Mouse (Mus musculus) neural tube, embryonic 11.5 days (tissue): Measurements from ENCODE around the gene Dnph1. TPM values are rescaled to one million over a fixed set of nuclear protein-coding genes. Genes with fewer than 3 reads are reported as not detected.

Experiments
- polyA plus RNA-seq: library from polyadenylated mRNA; unstranded; fragments of >200 nt; fragmentation: Nextera tagmentation; extraction: Ambion mirVana; gene quantifications from 2 replicates; pipeline ENCODE4 v1.2.1, GENCODE M21; 2014

Dnph1 gene
- polyA plus RNA-seq, 1 experiment from 2014 or later: 64.9 TPM

Other genes starting within 250 kb of the Dnph1 start
- gene Polr1c, start 248.7 kb upstream of the Dnph1 start, polyA plus RNA-seq: 105 TPM in 2 replicates
- 79.4 and 89.9 TPM in 2 replicates for gene Yipf3, start 248.6 kb upstream of the Dnph1 start, polyA plus RNA-seq
- 1.7 and 2.8 TPM in 2 replicates for gene Lrrc73, start 243.2 kb upstream of the Dnph1 start, polyA plus RNA-seq
- 47.6 and 48.8 TPM in 2 replicates for gene Tjap1, start 213.7 kb upstream of the Dnph1 start, polyA plus RNA-seq
- gene Dlk2, start 199.3 kb upstream of the Dnph1 start, polyA plus RNA-seq: 1.1 and 1.3 TPM in 2 replicates
- 5.5 and 8.4 TPM in 2 replicates for gene Abcc10, start 168.4 kb upstream of the Dnph1 start, polyA plus RNA-seq
- gene Zfp318, start 113.0 kb upstream of the Dnph1 start, polyA plus RNA-seq: 15.0 and 15.8 TPM in 2 replicates
- gene Crip3, start 67.8 kb upstream of the Dnph1 start, polyA plus RNA-seq: 0.24 and 0.74 TPM in 2 replicates
- not detected in 2 replicates for gene Slc22a7, start 58.3 kb upstream of the Dnph1 start, polyA plus RNA-seq
- 2.6 and 3.1 TPM in 2 replicates for gene Ttbk1, start 9.0 kb upstream of the Dnph1 start, polyA plus RNA-seq
- 4.4 and 5.4 TPM in 2 replicates for gene Cul9, start 49.7 kb downstream of the Dnph1 start, polyA plus RNA-seq
- gene Srf, start 59.5 kb downstream of the Dnph1 start, polyA plus RNA-seq: 5.9 and 7.7 TPM in 2 replicates
- 32.9 and 35.8 TPM in 2 replicates for gene Ptk7, start 132.8 kb downstream of the Dnph1 start, polyA plus RNA-seq
- gene Klc4, start 149.3 kb downstream of the Dnph1 start, polyA plus RNA-seq: 36.4 and 38.4 TPM in 2 replicates
- 104 and 113 TPM in 2 replicates for gene Mrpl2, start 149.5 kb downstream of the Dnph1 start, polyA plus RNA-seq
- 31.7 and 37.0 TPM in 2 replicates for gene Cul7, start 153.6 kb downstream of the Dnph1 start, polyA plus RNA-seq
- 49.8 and 53.5 TPM in 2 replicates for gene Rrp36, start 177.6 kb downstream of the Dnph1 start, polyA plus RNA-seq
- gene Mea1, start 182.1 kb downstream of the Dnph1 start, polyA plus RNA-seq: 179 and 180 TPM in 2 replicates
- gene Klhdc3, start 184.2 kb downstream of the Dnph1 start, polyA plus RNA-seq: 130 TPM in 2 replicates
- 119 and 124 TPM in 2 replicates for gene Ppp2r5d, start 208.4 kb downstream of the Dnph1 start, polyA plus RNA-seq
- 18.5 and 21.5 TPM in 2 replicates for gene Pex6, start 214.8 kb downstream of the Dnph1 start, polyA plus RNA-seq
- gene Gnmt, start 232.5 kb downstream of the Dnph1 start, polyA plus RNA-seq: 0.37 TPM in 1 of 2 replicates, not detected in the other